Mouse (Mus musculus): ENCODE data around the gene Gm9.
"Not testable (repeated sequence)": the region's sequence is repeated elsewhere in the genome, so short reads cannot be mapped to it uniquely, and the experiment has no call there.

- not testable (repeated sequence) for TF ChIP-seq POLR2A (IDR thresholded peaks at IDR 0.05; ENCODE audit: low read depth, low read length); CTCF (IDR thresholded peaks at IDR 0.05; ENCODE audit: extremely low read depth, insufficient read depth, insufficient read length, insufficient replicate concordance)
Observed at GRCm38 (mm10) chrX:37222158-37222557, 11.3 kb upstream of the Gm9 start, which contains the start of gene Rhox1.
